Mouse (Mus musculus) heart, postnatal 4 days (tissue): Measurements from ENCODE around the gene Kpna1. TPM values are rescaled to one million over a fixed set of nuclear protein-coding genes. Genes with fewer than 3 reads are reported as not detected.
A peak's percentile ranks its signal among the peaks of the same experiment; 100 is the strongest.

ENCODE experiments used
- DNase-seq: peaks from one replicate; pipeline ENCODE4 v3.0.0; 2021
- total RNA-seq, 2 experiments: library from RNA; stranded (reverse); gene quantifications; 2 replicates each; pipeline ENCODE4 v1.2.3; 2021

Kpna1 gene
- total RNA-seq, 2 experiments from 2014 or later, result 105 to 108 TPM

GRCm38 (mm10) chr16:36071450-36072379 lies 93.2 kb downstream of the Kpna1 start, which contains the start of the genes Fam162a and Ccdc58:
Gene Fam162a, minus strand, starts transcription at chr16:36071594.
Gene Ccdc58, plus strand, starts transcription at chr16:36071685.
- DNase-seq, result peak; percentile 95

GRCm38 (mm10) chr16:36072410-36073011 lies 94.0 kb downstream of the Kpna1 start:
- DNase-seq, result no peak

- DNase-seq, result no peak
Measured at GRCm38 (mm10) chr16:36074772-36075171, 96.2 kb downstream of the Kpna1 start.

GRCm38 (mm10) chr16:36079916-36080315 lies 101.4 kb downstream of the Kpna1 start:
- no peak for DNase-seq

Other genes with a start within 250 kb of the Kpna1 start
- 10 to 100 TPM; 33.2 to 34.8 TPM for gene Dirc2, start 209.4 kb upstream of the Kpna1 start, total RNA-seq
- 1 to 10 TPM; 2.4 to 3.3 TPM for gene Hspbap1, start 208.4 kb upstream of the Kpna1 start, total RNA-seq
- gene Parp14, start 107.2 kb upstream of the Kpna1 start, total RNA-seq, result 1 to 10 TPM; 5.2 to 5.4 TPM
- 10 to 100 TPM; 12.4 to 14.0 TPM for gene Parp9, start 40.3 kb upstream of the Kpna1 start, total RNA-seq
- 10 to 100 TPM in 1 of 2 experiments, 1 to 10 TPM in 1; 9.5 to 10.3 TPM for gene Dtx3l, start 39.6 kb upstream of the Kpna1 start, total RNA-seq
- gene Wdr5b, start 62.4 kb downstream of the Kpna1 start, total RNA-seq, result 1 to 10 TPM; 5.9 to 6.1 TPM
- 100 to 1,000 TPM; 229 to 235 TPM for gene Fam162a, start 92.8 kb downstream of the Kpna1 start, total RNA-seq
- gene Ccdc58, start 92.9 kb downstream of the Kpna1 start, total RNA-seq, result 10 to 100 TPM; 57.1 to 59.1 TPM
- gene Csta1, start 152.5 kb downstream of the Kpna1 start, total RNA-seq, result not detected
- gene Stfa2l1, start 178.1 kb downstream of the Kpna1 start, total RNA-seq, result 1 to 10 TPM; 1.8 to 2.4 TPM
- 1 to 10 TPM; 2.6 to 3.8 TPM for gene Gm5483, start 205.5 kb downstream of the Kpna1 start, total RNA-seq
- gene Gm5416, start 231.7 kb downstream of the Kpna1 start, total RNA-seq, result not detected
- 1 to 10 TPM in 1 of 2 experiments, not detected in 1; 1.1 TPM for gene 2010005H15Rik, start 242.7 kb downstream of the Kpna1 start, total RNA-seq